Mouse (Mus musculus): ENCODE results near the gene Phf10.
"Not testable (repeated sequence)": the region's sequence is repeated elsewhere in the genome, so short reads cannot be mapped to it uniquely, and the experiment has no call there.

Phf10 gene

DNA sequence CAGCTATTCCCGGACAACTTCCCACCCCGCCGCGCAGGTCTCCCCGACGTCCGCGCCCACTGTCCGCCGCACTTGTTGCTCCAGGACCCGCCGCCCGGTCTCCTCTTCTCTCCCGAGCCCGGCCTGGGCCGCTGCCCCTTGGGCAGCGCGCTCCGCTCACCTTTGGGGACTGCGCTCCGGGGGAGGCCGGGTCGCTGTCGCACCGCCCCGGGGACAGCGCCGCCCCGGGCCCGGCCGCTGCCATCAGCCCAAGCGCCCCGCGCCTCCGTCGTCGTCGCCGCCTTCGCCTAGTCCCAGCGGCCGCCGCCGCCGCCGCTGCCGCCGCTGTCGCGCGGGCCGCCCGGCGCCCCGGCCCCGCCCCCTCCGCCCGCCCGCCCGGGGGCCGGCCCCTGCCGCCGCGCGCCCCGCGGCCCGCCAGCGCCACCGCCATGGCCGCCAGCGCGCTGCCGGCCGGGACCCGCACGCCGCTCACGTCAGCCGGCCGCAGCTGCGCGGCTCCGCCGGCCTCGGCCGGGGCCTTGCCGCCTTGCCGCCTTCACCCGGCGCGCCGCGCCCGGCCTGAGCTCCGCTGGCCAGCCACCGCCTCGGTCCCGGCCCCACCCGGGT is at the start of gene Phf10:
TSS of gene Phf10 (minus strand) at position 323 of the 606 bp plus-strand sequence.
- peak; percentile 28 for DNase-seq (ENCODE audit: low spot score)

DNA sequence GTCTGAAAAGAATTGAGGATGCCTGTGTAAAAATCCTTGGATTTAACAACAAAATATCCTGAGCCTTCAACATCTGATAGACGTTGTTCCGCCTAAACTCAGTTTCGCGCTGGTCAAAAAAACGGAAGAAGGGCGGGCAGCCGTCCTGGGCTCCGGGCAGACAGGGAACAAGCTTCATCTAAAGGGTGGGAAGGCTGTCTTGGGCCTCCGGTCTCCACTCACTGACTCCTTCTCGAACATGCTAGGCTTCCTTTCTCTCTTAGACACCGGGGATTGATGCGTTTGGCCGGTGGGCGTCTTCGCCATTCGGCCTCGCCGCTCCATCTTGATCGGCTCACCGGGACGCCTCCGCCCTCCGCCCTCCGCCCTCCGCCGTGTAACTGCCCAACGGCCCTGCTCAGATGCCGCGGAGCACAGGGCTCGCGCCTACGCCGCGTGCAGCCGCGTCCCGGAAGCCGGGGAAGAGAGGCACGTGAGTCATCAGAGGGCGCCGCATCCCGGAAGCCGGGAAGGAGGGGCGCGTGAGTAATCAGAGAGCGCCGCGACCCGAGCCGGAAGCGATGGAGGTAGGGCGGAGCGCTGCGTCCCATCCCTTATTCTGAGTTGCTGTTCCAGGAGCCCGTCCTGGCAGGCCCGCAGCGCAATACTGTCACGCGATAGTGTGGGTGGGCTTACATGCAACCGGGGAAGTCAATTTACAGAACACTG is 48.8 kb upstream of the Phf10 start, which contains the start of gene Gm3435:
TSS of gene Gm3435 (plus strand) at position 471 of the 708 bp plus-strand sequence.
- DNase-seq (ENCODE audit: low spot score) = not testable (repeated sequence)

DNA sequence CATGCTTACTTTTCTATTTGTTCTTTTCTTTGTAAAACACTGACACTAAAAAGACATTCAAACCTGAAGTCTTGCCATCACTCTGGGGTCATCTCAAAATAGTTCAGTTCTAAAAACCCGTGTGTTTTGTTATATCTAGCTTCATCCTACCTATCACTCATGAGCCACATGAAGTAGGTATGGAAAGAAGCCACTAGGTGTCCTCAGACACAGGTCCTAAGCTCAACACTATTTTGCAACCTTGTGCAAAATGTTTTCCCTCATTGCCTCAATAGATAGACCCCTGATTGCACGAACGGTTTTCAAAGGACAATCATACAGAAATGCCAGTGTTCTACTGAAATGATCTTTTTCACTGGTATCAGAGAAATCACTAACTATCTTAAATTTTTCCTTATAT is 48.0 kb upstream of the Phf10 start:
- DNase-seq (ENCODE audit: low spot score) = not testable (repeated sequence)

DNA sequence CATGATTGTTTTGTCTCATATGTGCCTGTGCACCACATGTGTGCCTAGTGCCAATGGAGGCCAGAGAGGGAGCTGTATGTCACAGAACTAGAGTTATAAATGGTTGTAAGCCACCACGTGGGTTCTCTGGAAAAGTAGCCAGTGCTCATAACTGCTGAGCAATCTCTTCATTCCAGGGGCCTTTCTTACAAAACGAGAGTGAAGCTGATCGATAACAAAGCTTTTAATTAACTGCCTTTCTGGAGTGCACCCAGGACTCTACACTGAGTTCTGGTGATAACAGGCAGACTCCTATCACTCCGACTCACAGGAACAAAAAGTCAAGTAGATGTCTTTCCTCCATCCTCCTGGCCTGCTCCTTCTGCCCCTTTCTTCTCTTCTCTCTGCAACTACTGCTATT is 39.0 kb upstream of the Phf10 start:
- DNase-seq (ENCODE audit: low spot score) = not testable (repeated sequence)

DNA sequence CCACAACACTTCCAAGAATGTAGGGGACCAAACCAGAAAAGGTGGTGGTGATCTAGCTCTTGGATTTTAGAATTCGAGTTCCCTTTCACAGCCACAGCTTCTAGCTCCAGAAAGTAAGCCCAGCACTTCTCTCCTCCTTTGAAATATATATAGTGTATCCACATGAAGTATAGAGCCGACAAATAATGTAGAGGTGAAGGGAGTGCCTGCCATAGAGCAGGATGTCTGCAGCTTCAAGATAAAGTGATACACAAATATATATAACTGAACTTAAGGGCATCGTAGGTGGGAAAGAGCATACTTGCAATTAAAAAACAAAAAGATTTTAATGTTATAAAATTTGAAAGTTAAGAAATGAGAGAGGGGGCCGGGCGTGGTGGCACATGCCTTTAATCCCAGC is 33.1 kb upstream of the Phf10 start:
- not testable (repeated sequence) for DNase-seq (ENCODE audit: low spot score)

DNA sequence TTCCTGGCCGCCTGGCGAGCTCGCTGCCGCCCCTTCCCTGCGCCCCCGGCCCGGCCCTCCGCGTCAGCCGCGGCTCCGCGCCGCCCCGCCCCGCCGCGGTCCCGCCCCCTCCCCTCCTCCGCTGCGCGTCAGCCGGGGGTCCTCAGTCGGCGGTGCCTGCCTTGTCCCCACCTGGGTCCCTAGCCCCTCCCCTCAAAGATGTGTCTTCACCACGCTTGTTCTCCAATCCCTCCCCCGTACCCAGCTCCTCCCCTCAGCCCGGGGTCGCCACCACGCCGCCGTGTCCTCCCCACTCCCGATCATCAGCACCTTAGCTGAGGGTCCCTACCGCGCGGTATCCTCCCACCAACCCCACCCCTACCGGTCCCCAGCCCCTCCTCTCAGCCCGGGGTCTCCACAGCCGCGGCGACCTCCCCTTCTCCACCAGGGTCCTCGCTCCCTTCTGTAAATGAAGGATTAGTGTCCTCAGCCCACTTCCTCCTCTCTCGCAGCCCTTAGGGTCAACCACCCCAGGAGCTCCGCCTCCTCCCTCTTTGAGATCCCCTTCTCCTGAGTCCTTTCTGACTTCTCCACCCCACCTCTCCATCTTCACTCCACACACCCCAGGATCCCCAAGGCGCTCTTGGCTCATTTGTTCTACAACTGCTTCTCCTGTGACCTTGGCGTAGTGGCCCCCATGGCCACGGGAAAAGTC is 32.2 kb upstream of the Phf10 start:
- not testable (repeated sequence) for DNase-seq (ENCODE audit: low spot score)

DNA sequence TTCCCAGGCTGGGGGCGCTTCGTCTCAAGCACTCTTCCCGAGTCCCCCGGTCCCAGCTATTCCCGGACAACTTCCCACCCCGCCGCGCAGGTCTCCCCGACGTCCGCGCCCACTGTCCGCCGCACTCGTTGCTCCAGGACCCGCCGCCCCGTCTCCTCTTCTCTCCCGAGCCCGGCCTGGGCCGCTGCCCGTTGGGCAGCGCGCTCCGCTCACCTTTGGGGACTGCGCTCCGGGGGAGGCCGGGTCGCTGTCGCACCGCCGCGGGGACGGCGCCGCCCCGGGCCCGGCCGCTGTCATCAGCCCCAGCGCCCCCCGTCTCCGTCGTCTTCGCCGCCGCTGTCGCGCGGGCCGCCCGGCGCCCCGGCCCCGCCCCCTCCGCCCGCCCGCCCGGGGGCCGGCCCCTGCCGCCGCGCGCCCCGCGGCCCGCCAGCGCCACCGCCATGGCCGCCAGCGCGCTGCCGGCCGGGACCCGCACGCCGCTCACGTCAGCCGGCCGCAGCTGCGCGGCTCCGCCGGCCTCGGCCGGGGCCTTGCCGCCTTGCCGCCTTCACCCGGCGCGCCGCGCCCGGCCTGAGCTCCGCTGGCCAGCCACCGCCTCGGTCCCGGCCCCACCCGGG is 31.6 kb upstream of the Phf10 start:
- DNase-seq (ENCODE audit: low spot score) = not testable (repeated sequence)

DNA sequence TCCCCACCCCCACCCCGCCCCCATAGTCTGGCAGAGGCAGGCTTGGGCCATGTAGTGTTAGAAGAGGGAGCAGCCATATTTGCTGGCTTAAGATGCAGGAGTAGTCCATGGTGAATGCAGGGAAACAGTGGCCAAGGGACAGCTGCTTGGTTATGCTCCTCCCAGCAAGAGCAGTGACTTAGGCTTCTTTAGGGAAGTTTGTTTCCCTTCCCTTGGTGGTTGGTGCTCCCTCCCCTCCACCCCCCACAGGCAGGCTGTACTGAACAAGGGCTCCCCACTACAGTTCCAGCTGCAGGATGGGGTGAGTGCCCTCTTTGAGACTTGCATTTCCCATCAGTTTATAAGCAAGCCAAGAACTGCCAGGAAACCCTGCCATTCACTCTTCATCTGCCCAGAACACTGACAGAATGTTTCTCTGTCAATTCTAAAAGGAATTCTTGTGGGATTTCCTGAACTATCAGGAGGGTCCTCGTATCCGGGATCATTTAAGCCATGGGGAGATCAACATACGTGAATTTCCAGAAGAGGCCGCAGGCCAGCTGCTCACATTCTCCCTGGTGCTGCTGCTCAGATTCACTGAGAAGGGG is 29.1 kb upstream of the Phf10 start:
- DNase-seq (ENCODE audit: low spot score) = not testable (repeated sequence)

DNA sequence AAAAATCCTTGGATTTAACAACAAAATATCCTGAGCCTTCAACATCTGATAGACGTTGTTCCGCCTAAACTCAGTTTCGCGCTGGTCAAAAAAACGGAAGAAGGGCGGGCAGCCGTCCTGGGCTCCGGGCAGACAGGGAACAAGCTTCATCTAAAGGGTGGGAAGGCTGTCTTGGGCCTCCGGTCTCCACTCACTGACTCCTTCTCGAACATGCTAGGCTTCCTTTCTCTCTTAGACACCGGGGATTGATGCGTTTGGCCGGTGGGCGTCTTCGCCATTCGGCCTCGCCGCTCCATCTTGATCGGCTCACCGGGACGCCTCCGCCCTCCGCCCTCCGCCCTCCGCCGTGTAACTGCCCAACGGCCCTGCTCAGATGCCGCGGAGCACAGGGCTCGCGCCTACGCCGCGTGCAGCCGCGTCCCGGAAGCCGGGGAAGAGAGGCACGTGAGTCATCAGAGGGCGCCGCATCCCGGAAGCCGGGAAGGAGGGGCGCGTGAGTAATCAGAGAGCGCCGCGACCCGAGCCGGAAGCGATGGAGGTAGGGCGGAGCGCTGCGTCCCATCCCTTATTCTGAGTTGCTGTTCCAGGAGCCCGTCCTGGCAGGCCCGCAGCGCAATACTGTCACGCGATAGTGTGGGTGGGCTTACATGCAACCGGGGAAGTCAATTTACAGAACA is 17.4 kb upstream of the Phf10 start, which contains the start of the genes 9030025P20Rik and Gm3417:
TSS of gene 9030025P20Rik (plus strand) at position 107 of the 677 bp plus-strand sequence.
TSS of gene Gm3417 (minus strand) at position 429 of the 677 bp plus-strand sequence.
- DNase-seq (ENCODE audit: low spot score) = not testable (repeated sequence)

DNA sequence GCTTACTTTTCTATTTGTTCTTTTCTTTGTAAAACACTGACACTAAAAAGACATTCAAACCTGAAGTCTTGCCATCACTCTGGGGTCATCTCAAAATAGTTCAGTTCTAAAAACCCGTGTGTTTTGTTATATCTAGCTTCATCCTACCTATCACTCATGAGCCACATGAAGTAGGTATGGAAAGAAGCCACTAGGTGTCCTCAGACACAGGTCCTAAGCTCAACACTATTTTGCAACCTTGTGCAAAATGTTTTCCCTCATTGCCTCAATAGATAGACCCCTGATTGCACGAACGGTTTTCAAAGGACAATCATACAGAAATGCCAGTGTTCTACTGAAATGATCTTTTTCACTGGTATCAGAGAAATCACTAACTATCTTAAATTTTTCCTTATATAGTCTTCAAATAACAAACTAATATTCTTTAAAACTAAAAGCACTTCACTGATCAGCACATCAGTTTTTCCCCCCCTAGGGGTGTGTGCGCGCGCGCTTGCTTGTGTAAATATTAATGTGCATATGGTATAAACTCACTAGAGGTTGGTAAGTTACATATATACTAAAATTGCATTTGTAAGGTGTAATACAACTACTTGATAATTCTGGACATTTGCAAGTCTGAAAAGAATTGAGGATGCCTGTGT is 16.8 kb upstream of the Phf10 start:
- not testable (repeated sequence) for DNase-seq (ENCODE audit: low spot score)

DNA sequence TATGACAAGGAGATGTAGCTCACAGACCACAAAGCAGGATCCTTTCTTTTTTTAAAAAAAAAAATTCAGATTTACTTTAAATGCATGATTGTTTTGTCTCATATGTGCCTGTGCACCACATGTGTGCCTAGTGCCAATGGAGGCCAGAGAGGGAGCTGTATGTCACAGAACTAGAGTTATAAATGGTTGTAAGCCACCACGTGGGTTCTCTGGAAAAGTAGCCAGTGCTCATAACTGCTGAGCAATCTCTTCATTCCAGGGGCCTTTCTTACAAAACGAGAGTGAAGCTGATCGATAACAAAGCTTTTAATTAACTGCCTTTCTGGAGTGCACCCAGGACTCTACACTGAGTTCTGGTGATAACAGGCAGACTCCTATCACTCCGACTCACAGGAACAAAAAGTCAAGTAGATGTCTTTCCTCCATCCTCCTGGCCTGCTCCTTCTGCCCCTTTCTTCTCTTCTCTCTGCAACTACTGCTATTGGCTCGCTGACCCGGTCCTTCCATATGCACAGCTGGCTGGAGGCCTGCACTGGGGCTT is 7.4 kb upstream of the Phf10 start:
- not testable (repeated sequence) for DNase-seq (ENCODE audit: low spot score)

DNA sequence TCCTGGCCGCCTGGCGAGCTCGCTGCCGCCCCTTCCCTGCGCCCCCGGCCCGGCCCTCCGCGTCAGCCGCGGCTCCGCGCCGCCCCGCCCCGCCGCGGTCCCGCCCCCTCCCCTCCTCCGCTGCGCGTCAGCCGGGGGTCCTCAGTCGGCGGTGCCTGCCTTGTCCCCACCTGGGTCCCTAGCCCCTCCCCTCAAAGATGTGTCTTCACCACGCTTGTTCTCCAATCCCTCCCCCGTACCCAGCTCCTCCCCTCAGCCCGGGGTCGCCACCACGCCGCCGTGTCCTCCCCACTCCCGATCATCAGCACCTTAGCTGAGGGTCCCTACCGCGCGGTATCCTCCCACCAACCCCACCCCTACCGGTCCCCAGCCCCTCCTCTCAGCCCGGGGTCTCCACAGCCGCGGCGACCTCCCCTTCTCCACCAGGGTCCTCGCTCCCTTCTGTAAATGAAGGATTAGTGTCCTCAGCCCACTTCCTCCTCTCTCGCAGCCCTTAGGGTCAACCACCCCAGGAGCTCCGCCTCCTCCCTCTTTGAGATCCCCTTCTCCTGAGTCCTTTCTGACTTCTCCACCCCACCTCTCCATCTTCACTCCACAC is 583 bp upstream of the Phf10 start:
- DNase-seq (ENCODE audit: low spot score) = not testable (repeated sequence)

DNA sequence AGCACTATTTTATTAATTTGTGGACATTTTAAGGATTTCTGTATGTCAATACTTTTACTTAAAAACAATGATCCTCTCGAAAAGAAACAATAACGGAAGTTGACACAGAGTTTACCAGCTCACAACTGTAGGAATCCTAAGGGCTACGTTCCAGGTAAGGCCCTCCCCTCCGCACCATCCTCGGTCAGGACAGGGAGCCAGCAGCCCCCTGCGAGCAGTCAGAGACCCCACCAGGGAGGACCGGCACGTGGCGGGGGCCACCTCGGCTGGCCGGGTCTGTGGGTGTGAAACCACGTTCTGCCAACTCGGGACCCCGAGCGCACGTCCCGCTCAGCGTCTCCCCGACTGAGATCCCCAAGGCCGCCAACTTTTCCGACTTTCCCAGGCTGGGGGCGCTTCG is 553 bp downstream of the Phf10 start:
- DNase-seq (ENCODE audit: low spot score) = peak; percentile 26

DNA sequence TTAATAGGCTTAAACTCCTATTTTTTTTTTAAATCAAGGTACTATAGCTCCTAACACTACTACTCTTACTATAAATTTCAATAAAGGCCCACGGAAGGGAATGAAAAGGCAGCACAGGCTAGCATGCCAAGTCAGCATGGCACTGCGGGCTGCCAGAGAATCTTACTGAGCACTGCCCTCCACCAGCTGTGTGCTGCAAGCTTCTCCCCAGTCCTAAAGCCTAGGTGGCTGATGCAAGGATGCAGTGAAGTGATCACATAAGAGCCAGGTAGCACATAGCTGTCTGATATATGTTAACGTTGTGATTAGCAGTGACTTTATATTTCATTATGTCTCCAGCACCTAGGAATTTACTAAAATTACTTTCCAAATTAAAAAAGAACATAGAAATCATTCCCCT is 1.1 kb downstream of the Phf10 start:
- DNase-seq (ENCODE audit: low spot score) = peak; percentile 4

DNA sequence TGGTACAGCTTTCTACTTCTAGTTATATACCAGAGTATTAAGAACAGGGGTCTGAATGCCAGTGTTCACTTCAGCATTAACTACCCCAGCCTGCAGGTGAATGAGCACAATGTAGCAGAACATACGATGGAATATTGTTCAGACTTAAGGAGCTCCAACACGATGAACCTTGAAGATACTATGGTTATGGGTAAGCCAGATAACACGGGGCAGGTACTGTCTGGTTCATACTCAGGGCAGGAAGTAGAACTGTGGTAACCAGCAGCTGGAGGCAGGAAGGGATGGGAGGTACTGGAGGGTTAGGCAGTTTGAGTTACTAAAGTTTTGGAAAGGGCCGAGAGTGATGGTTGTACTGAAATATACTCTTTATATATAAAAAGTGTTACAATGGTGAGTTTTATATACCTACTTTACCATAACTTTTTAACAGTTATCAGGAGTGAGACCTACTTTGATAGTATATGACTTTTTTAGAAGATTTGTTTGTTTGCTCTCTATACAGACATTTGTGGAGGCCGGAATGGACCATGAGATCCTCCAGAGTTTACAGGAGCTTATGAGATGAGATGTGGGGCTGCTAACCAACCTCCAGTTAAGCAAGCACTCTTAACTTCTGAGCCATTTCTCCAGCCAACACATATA is 2.3 kb downstream of the Phf10 start:
- DNase-seq (ENCODE audit: low spot score) = no peak

DNA sequence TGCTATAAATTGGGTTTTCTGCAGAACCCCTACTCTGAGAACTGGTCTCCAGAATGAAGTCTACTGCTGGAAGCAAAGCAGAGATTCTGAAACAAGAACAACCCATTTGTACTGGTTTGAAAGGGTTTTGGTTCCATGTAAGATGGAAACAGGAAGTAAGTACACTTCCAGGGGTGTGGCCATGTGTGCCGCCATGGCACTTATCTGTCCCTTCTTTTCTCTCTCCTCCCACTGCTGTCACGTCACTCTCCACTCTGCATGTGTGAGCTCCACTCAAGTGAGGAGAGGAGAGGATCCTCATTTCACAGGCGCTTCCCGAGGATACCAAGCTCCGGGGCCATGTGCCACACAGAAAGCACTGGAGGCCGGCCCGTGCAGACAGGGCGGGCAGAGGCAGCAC is 7.6 kb downstream of the Phf10 start:
- DNase-seq (ENCODE audit: low spot score) = no peak

DNA sequence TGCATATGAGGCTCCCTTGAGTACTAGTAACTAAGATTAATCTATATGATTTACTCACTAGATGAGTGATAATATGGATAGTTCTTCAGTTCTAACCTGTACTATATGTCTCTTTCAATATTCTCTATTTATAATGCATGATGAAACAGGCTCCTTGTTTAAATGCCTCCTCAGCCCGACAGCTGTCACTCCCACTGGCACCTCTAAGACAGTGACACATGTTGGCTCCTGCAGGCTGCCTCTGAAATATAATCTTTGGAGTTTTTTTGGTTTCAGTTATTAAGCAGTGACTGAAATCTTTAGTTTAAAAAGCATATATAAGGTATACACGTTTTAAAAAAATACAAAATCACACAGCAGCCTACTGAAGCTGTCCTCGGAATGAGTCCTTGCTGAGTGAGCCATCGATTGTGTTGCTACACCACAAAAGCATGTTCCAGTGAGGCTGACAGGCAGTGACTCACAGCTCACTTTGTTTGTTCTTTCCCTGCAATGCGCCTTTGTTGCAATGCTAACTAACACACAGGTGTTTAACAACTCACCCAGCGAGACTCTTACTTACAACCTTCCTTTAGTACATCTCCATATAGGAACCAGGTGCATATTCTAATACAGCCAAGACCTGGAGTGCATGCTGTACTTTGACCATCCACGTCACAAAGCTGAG is 11.8 kb downstream of the Phf10 start:
- no peak for DNase-seq (ENCODE audit: low spot score)

DNA sequence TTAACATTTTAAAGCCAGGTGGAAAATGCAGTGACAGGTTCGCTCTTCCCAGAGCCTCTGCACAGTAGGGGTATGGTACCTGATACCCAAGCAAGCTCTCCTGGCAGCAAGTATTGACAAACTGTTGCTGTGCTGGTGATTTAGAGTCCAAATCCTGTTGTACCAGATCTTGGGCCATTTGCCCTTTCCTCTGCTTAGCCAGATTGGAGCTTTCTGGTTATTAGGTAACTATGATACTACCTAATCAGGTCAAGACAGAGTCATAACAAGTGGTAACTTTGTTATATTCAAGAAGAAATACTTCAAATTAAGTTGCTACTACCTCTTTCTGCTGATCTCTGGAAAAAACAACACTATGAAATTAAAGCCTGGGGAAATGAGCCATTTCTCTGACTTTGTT is 16.5 kb downstream of the Phf10 start:
- no peak for DNase-seq (ENCODE audit: low spot score)

DNA sequence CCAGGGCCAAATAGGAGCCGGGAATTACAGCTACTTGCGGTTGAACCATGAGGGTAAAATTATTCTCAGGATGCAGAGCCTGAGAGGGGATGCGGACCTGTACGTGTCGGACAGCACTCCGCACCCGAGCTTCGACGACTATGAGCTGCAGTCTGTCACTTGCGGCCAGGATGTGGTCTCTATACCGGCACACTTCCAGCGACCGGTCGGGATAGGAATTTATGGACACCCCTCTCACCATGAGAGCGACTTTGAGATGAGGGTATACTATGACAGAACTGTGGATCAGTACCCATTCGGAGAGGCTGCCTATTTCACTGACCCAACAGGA is 17.4 kb downstream of the Phf10 start:
- no peak for DNase-seq (ENCODE audit: low spot score)

Data from embryo, embryonic 10.5 days (tissue).